Mouse (Mus musculus) stomach, postnatal 0 days (tissue): ENCODE measurements around the gene Polr3gl.

Experiments
- CTCF ChIP-seq: IDR thresholded peaks from 2 replicates; pipeline ENCODE4 v1.5.1; 2016; ENCODE audit warnings: antibody characterized with exemption, low read depth, mild to moderate bottlenecking, moderate library complexity
- EP300 ChIP-seq: optimal IDR thresholded peaks from 2 replicates; pipeline ENCODE3; 2016; ENCODE audit warnings: antibody characterized with exemption

DNA sequence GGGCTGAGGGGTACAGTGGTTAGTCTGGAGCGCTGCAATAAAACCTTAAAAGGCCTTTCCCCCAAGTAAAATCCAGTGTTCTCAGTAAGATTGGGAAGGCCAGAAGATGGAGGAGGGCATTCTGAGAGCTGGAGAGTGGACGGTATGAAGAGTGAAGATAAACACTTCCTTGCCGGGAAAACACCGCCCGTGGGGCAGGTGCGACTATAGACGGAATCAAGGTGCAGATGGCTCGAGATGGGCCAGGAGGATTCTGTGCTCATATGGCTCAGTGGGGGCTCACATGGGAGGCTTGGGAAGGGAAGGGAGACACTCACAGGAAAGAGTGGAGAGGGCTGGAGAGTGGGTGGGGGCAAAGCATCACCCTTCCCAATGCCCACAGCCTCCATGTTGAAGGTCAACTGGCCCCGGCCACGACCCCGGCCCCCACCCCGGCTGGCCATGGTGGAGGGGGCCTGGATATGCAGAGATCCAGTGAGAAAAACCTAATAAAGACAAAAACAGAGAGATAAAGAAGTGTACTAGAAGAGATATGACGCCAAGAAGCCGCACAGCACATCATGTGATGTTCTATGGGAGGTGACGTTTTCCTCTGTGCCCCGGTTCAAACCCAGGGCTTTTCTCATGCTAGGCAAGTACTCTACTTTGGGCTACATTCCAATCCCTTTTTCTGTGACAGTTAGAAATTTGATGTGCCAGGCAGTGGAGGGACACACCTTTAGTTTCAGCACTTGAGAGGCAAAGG lies 12.0 kb downstream of the Polr3gl start:
- no peak for TF ChIP-seq CTCF
- no peak for TF ChIP-seq EP300
